Mouse (Mus musculus): ENCODE data around the gene Gm28035. TPM values are rescaled to one million over a fixed set of nuclear protein-coding genes. Genes with fewer than 3 reads are reported as not detected.

Gm28035 gene
- 5.9 TPM for polyA plus RNA-seq (2014; fragmentation: Illumina TruSeq; extraction: RNeasy Lipid Tissue Mini Kit (QIAGEN cat#74804); ENCODE audit: low read depth, low replicate concordance)

GRCm38 (mm10) chr2:30240267-30240666, at the start of gene Gm28035:
Gene Gm28035, plus strand, starts transcription at chr2:30240567.

GRCm38 (mm10) chr2:30205629-30206357, 34.6 kb upstream of the Gm28035 start, which contains the start of gene Kyat1:
Gene Kyat1, minus strand, starts transcription at chr2:30205847.

GRCm38 (mm10) chr2:30237199-30237880, 3.0 kb upstream of the Gm28035 start, which contains the start of gene Lrrc8a:
Gene Lrrc8a, plus strand, starts transcription at chr2:30237715.

GRCm38 (mm10) chr2:30265767-30266253, 25.4 kb downstream of the Gm28035 start, which contains the start of gene Phyhd1:
Gene Phyhd1, plus strand, starts transcription at chr2:30266203.

GRCm38 (mm10) chr2:30280743-30281142, 40.4 kb downstream of the Gm28035 start, which contains the start of gene Gm28038:
Gene Gm28038, plus strand, starts transcription at chr2:30281043.

GRCm38 (mm10) chr2:30286192-30287026, 46.0 kb downstream of the Gm28035 start, which contains the start of the genes Dolk and Nup188:
Gene Dolk, minus strand, starts transcription at chr2:30286334.
Gene Nup188, plus strand, starts transcription at chr2:30286397.

Other genes starting within 250 kb of the Gm28035 start
- gene Wdr34, start 191.7 kb upstream of the Gm28035 start, polyA plus RNA-seq (2014; fragmentation: Illumina TruSeq; extraction: RNeasy Lipid Tissue Mini Kit (QIAGEN cat#74804); ENCODE audit: low read depth, low replicate concordance), result 8.2 TPM
- 116 TPM for gene Set, start 183.2 kb upstream of the Gm28035 start, polyA plus RNA-seq (2014; fragmentation: Illumina TruSeq; extraction: RNeasy Lipid Tissue Mini Kit (QIAGEN cat#74804); ENCODE audit: low read depth, low replicate concordance)
- 13.1 TPM for gene Pkn3, start 162.9 kb upstream of the Gm28035 start, polyA plus RNA-seq (2014; fragmentation: Illumina TruSeq; extraction: RNeasy Lipid Tissue Mini Kit (QIAGEN cat#74804); ENCODE audit: low read depth, low replicate concordance)
- gene Zdhhc12, start 146.9 kb upstream of the Gm28035 start, polyA plus RNA-seq (2014; fragmentation: Illumina TruSeq; extraction: RNeasy Lipid Tissue Mini Kit (QIAGEN cat#74804); ENCODE audit: low read depth, low replicate concordance), result 5.9 TPM
- gene Zer1, start 116.0 kb upstream of the Gm28035 start, polyA plus RNA-seq (2014; fragmentation: Illumina TruSeq; extraction: RNeasy Lipid Tissue Mini Kit (QIAGEN cat#74804); ENCODE audit: low read depth, low replicate concordance), result 29.0 TPM
- 16.3 TPM for gene Tbc1d13, start 106.8 kb upstream of the Gm28035 start, polyA plus RNA-seq (2014; fragmentation: Illumina TruSeq; extraction: RNeasy Lipid Tissue Mini Kit (QIAGEN cat#74804); ENCODE audit: low read depth, low replicate concordance)
- gene Endog, start 69.1 kb upstream of the Gm28035 start, polyA plus RNA-seq (2014; fragmentation: Illumina TruSeq; extraction: RNeasy Lipid Tissue Mini Kit (QIAGEN cat#74804); ENCODE audit: low read depth, low replicate concordance), result 74.8 TPM
- gene Spout1, start 62.1 kb upstream of the Gm28035 start, polyA plus RNA-seq (2014; fragmentation: Illumina TruSeq; extraction: RNeasy Lipid Tissue Mini Kit (QIAGEN cat#74804); ENCODE audit: low read depth, low replicate concordance), result 9.4 TPM
- 40.3 TPM for gene Kyat1, start 34.7 kb upstream of the Gm28035 start, polyA plus RNA-seq (2014; fragmentation: Illumina TruSeq; extraction: RNeasy Lipid Tissue Mini Kit (QIAGEN cat#74804); ENCODE audit: low read depth, low replicate concordance)
- gene Lrrc8a, start 2.9 kb upstream of the Gm28035 start, polyA plus RNA-seq (2014; fragmentation: Illumina TruSeq; extraction: RNeasy Lipid Tissue Mini Kit (QIAGEN cat#74804); ENCODE audit: low read depth, low replicate concordance), result 24.1 TPM
- 112 TPM for gene Phyhd1, start 25.6 kb downstream of the Gm28035 start, polyA plus RNA-seq (2014; fragmentation: Illumina TruSeq; extraction: RNeasy Lipid Tissue Mini Kit (QIAGEN cat#74804); ENCODE audit: low read depth, low replicate concordance)
- not detected for gene Gm28038, start 40.5 kb downstream of the Gm28035 start, polyA plus RNA-seq (2014; fragmentation: Illumina TruSeq; extraction: RNeasy Lipid Tissue Mini Kit (QIAGEN cat#74804); ENCODE audit: low read depth, low replicate concordance)
- 22.6 TPM for gene Dolk, start 45.8 kb downstream of the Gm28035 start, polyA plus RNA-seq (2014; fragmentation: Illumina TruSeq; extraction: RNeasy Lipid Tissue Mini Kit (QIAGEN cat#74804); ENCODE audit: low read depth, low replicate concordance)
- gene Nup188, start 45.8 kb downstream of the Gm28035 start, polyA plus RNA-seq (2014; fragmentation: Illumina TruSeq; extraction: RNeasy Lipid Tissue Mini Kit (QIAGEN cat#74804); ENCODE audit: low read depth, low replicate concordance), result 13.9 TPM
- 78.3 TPM for gene Sh3glb2, start 118.8 kb downstream of the Gm28035 start, polyA plus RNA-seq (2014; fragmentation: Illumina TruSeq; extraction: RNeasy Lipid Tissue Mini Kit (QIAGEN cat#74804); ENCODE audit: low read depth, low replicate concordance)
- 77.6 TPM for gene Miga2, start 123.7 kb downstream of the Gm28035 start, polyA plus RNA-seq (2014; fragmentation: Illumina TruSeq; extraction: RNeasy Lipid Tissue Mini Kit (QIAGEN cat#74804); ENCODE audit: low read depth, low replicate concordance)
- 9.7 TPM for gene Dolpp1, start 151.7 kb downstream of the Gm28035 start, polyA plus RNA-seq (2014; fragmentation: Illumina TruSeq; extraction: RNeasy Lipid Tissue Mini Kit (QIAGEN cat#74804); ENCODE audit: low read depth, low replicate concordance)
- gene Crat, start 175.2 kb downstream of the Gm28035 start, polyA plus RNA-seq (2014; fragmentation: Illumina TruSeq; extraction: RNeasy Lipid Tissue Mini Kit (QIAGEN cat#74804); ENCODE audit: low read depth, low replicate concordance), result 388 TPM
- 72.3 TPM for gene Ptpa, start 175.5 kb downstream of the Gm28035 start, polyA plus RNA-seq (2014; fragmentation: Illumina TruSeq; extraction: RNeasy Lipid Tissue Mini Kit (QIAGEN cat#74804); ENCODE audit: low read depth, low replicate concordance)
- gene Ier5l, start 233.7 kb downstream of the Gm28035 start, polyA plus RNA-seq (2014; fragmentation: Illumina TruSeq; extraction: RNeasy Lipid Tissue Mini Kit (QIAGEN cat#74804); ENCODE audit: low read depth, low replicate concordance), result 2.9 TPM

Data from heart, adult 10 weeks (tissue).